Mouse (Mus musculus) heart, postnatal 0 days (tissue): ENCODE measurements around the gene Spatc1l. TPM values are rescaled to one million over a fixed set of nuclear protein-coding genes. Genes with fewer than 3 reads are reported as not detected.

ENCODE experiments used
- ATAC-seq: fragments of 200-750 bp; cut with Nextera tagmentation; 2 replicates; pipeline ENCODE4 v1.8.0; 2017; ENCODE audit warnings: low read depth, moderate number of reproducible peaks, moderate library complexity; ENCODE audit not compliant: insufficient read depth
- DNase-seq: peaks from one replicate; pipeline ENCODE4 v3.0.0-alpha.2; 2016; ENCODE audit warnings: low spot score
- H3K27ac ChIP-seq: fragments of 300-500 bp; sonication (generic); 2 replicates; pipeline ENCODE4 v1.5.1; 2014; ENCODE audit warnings: low read depth, mild to moderate bottlenecking
- H3K27me3 ChIP-seq: fragments of 300-500 bp; sonication (generic); 2 replicates; pipeline ENCODE4 v1.6.1; 2014; ENCODE audit warnings: low read length, mixed read lengths; ENCODE audit not compliant: control insufficient read depth, insufficient read depth
- H3K36me3 ChIP-seq: fragments of 300-500 bp; sonication (generic); replicated peaks from 2 replicates; pipeline ENCODE4 v1.6.1; 2014; ENCODE audit warnings: low read length, mixed read lengths; ENCODE audit not compliant: control insufficient read depth, insufficient read depth
- H3K4me1 ChIP-seq: fragments of 300-500 bp; sonication (generic); 2 replicates; pipeline ENCODE4 v1.6.1; 2014; ENCODE audit warnings: antibody characterized with exemption; ENCODE audit not compliant: control insufficient read depth, insufficient read depth
- H3K4me2 ChIP-seq: fragments of 300-500 bp; sonication (generic); 2 replicates; pipeline ENCODE4 v1.6.1; 2014; ENCODE audit warnings: low read depth, mild to moderate bottlenecking, low read length, moderate library complexity
- H3K4me3 ChIP-seq: fragments of 300-500 bp; sonication (generic); 2 replicates; pipeline ENCODE4 v1.5.1; 2014; ENCODE audit warnings: low read depth, low read length
- H3K9ac ChIP-seq: fragments of 300-500 bp; sonication (generic); replicated peaks from 2 replicates; pipeline ENCODE4 v1.6.1; 2014; ENCODE audit warnings: low read depth, low read length, mixed read lengths
- H3K9me3 ChIP-seq: fragments of 300-500 bp; sonication (generic); replicated peaks from 2 replicates; pipeline ENCODE4 v1.6.1; 2016; ENCODE audit warnings: low read length; ENCODE audit not compliant: control insufficient read depth
- CTCF ChIP-seq: IDR thresholded peaks from 2 replicates; pipeline ENCODE4 v1.5.1; 2016; ENCODE audit warnings: antibody characterized with exemption, control low read depth, low read depth
- EP300 ChIP-seq: IDR thresholded peaks from 2 replicates; pipeline ENCODE4 v1.6.1; 2016; ENCODE audit warnings: antibody characterized with exemption, low read depth
- WGBS: fragments of 180-500 bp; shearing (Covaris S2); extraction: QIAGEN DNeasy Blood & Tissue Kit; methylation state at CpG from one replicate; pipeline ENCODE4 v1.1.7; 2014; 5-methylcytosine and 5-hydroxymethylcytosine counted together
- polyA plus RNA-seq: library from polyadenylated mRNA; unstranded; fragments of >200 nt; fragmentation: Nextera tagmentation; extraction: Ambion mirVana; gene quantifications from 2 replicates; pipeline ENCODE4 v1.2.1, GENCODE M21; 2015
- total RNA-seq: library from RNA; depleted of rRNA; stranded (reverse); fragments of >200 nt; gene quantifications from 2 replicates; pipeline ENCODE4 v1.2.3, GENCODE M21; 2014; ENCODE audit warnings: low replicate concordance; rRNA removed

Spatc1l gene
- total and polyA plus RNA-seq, 2 experiments from 2014 or later, result not detected

DNA sequence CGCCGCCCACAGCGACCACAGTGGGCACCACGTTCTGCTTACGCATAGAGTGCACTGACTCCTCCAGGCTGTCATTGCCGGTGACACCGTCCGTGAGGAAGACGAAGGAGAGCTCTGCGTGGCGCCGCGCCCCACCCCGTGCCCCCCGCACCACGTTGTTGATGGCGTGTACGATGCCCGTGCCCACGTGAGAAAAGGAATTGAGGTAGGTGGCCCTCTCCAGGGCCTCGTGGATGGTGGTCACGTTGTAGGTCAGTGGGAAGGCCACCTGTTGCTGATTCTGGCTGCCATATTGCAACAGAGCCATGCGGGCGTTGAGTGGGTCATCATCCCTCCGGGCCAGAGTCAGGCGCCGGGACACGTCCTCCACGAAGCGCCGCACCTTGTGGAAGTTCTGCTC lies 34.3 kb downstream of the Spatc1l start:
- Histone ChIP-seq H3K4me2 (no peak overlapping the region), H3K9ac (no peak overlapping the region), H3K4me1 (0 out of 2 replicates have a peak, but pooled peaks cover under 1% of the 10 kb centered on the region), H3K4me3 (no peak overlapping the region), H3K36me3 (0 out of 2 replicates have a peak, but pooled peaks cover 6% of the 10 kb centered on the region), H3K9me3 (no peaks in the 10 kb centered on the region), H3K27ac (no peak overlapping the region), H3K27me3 (no peaks in the 10 kb centered on the region)
- WGBS, result 92% methylated on average over 31 of the region's 31 CpGs
- ATAC-seq, result no peak
- DNase-seq, result no peak
- TF ChIP-seq CTCF, result no peak
- no peak for TF ChIP-seq EP300

DNA sequence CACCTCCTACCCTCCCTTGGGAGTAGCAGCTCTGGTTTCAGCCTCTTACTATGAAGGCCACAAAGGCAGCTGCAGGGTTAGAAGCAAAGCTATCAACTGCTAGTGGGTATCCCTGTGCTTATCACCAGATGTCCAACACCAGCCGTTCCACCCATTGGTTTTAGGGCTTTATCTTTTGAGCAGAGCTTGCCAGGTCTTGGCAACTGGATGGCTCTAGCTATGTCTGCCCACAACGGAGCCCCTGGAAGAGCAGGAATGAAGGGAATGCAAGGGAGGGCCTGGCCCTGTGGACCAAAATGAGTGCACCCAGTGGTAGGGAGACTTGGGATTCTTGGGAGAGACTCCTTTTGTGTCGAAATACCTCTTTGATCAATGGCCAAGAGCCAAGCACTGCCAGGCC lies 40.6 kb downstream of the Spatc1l start:
- Histone ChIP-seq H3K4me2 (no peak overlapping the region), H3K9ac (no peak overlapping the region), H3K27me3 (no peaks in the 10 kb centered on the region), H3K4me1 (peaks cover 21% of the 10 kb centered on the region; the same call in 1 of the 2 replicates), H3K36me3 (peaks cover 45% of the 10 kb centered on the region), H3K9me3 (no peaks in the 10 kb centered on the region), H3K4me3 (no peak overlapping the region), H3K27ac (peak overlapping the region; percentile 73)
- ATAC-seq, result peak; percentile 77
- peak; percentile 54 for DNase-seq
- WGBS, result 28% methylated on average over 3 of the region's 3 CpGs
- no peak for TF ChIP-seq CTCF
- peak; percentile 73; the same call in 1 of the 2 replicates for TF ChIP-seq EP300

DNA sequence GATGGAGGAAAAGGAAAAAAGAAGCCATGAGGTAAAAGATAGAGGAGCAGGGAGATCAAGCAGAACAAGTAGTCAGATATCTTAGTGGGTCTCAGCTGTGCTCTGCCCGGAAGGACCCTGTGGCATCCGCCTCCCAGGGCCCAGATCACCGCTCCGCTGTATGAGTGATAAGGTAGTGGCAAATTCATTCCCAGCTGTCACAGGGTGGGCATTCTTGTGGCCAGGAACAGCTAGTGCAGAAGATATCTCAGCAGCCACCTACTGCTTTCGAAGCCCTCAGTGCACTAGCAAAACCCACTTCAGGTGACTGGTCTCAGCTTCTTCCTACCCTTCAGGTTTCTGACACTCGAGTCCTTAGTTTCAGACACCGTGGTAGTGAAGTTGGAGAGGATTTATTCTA lies 50.4 kb downstream of the Spatc1l start:
- Histone ChIP-seq H3K27me3 (no peaks in the 10 kb centered on the region), H3K9me3 (no peaks in the 10 kb centered on the region), H3K27ac (no peak overlapping the region), H3K4me3 (no peak overlapping the region), H3K36me3 (peaks cover 49% of the 10 kb centered on the region), H3K4me1 (no peaks in the 10 kb centered on the region), H3K4me2 (no peak overlapping the region), H3K9ac (no peak overlapping the region)
- no peak for ATAC-seq
- DNase-seq, result peak; percentile 24
- no peak for TF ChIP-seq CTCF
- TF ChIP-seq EP300, result no peak
- WGBS, result 48% methylated on average over 7 of the region's 7 CpGs

Other genes starting within 250 kb of the Spatc1l start
- 23.8 and 47.4 TPM in 2 replicates for gene Dip2a, start 217.0 kb upstream of the Spatc1l start, total RNA-seq
- 4.3 and 5.7 TPM in 2 replicates for gene Dip2a, start 217.0 kb upstream of the Spatc1l start, polyA plus RNA-seq
- gene AC141477.1, start 121.8 kb upstream of the Spatc1l start, total RNA-seq, result not detected in 2 replicates
- gene AC141477.1, start 121.8 kb upstream of the Spatc1l start, polyA plus RNA-seq, result 1.6 TPM in 1 of 2 replicates, not detected in the other
- gene Pcnt, start 119.5 kb upstream of the Spatc1l start, total RNA-seq, result 17.6 and 39.4 TPM in 2 replicates
- 9.0 and 9.5 TPM in 2 replicates for gene Pcnt, start 119.5 kb upstream of the Spatc1l start, polyA plus RNA-seq
- not detected in 2 replicates for gene 2610028H24Rik, start 113.2 kb upstream of the Spatc1l start, total RNA-seq
- gene 2610028H24Rik, start 113.2 kb upstream of the Spatc1l start, polyA plus RNA-seq, result 0.47 TPM in 1 of 2 replicates, not detected in the other
- 42.0 and 58.6 TPM in 2 replicates for gene Mcm3ap, start 93.3 kb upstream of the Spatc1l start, total RNA-seq
- 28.6 and 30.9 TPM in 2 replicates for gene Mcm3ap, start 93.3 kb upstream of the Spatc1l start, polyA plus RNA-seq
- gene Ybey, start 93.2 kb upstream of the Spatc1l start, total RNA-seq, result 3.0 and 6.3 TPM in 2 replicates
- 4.5 TPM in 2 replicates for gene Ybey, start 93.2 kb upstream of the Spatc1l start, polyA plus RNA-seq
- 4.9 and 9.0 TPM in 2 replicates for gene Lss, start 30.7 kb upstream of the Spatc1l start, total RNA-seq
- 5.7 and 7.8 TPM in 2 replicates for gene Lss, start 30.7 kb upstream of the Spatc1l start, polyA plus RNA-seq
- gene Ftcd, start 13.4 kb downstream of the Spatc1l start, total RNA-seq, result 3.5 and 5.8 TPM in 2 replicates
- 4.5 and 5.6 TPM in 2 replicates for gene Ftcd, start 13.4 kb downstream of the Spatc1l start, polyA plus RNA-seq
- gene Col6a2, start 61.4 kb downstream of the Spatc1l start, total RNA-seq, result 133 and 156 TPM in 2 replicates
- gene Col6a2, start 61.4 kb downstream of the Spatc1l start, polyA plus RNA-seq, result 67.6 and 72.4 TPM in 2 replicates
- 97.3 and 142 TPM in 2 replicates for gene Col6a1, start 163.9 kb downstream of the Spatc1l start, total RNA-seq
- gene Col6a1, start 163.9 kb downstream of the Spatc1l start, polyA plus RNA-seq, result 68.6 and 69.7 TPM in 2 replicates